Mouse (Mus musculus) olfactory bulb, adult 2 months (tissue): ENCODE results near the gene Olfr693.
"Not testable (repeated sequence)": the region's sequence is repeated elsewhere in the genome, so short reads cannot be mapped to it uniquely, and the experiment has no call there.

ENCODE experiments used
- CTCF ChIP-seq: fragments of 200-500 bp; IDR thresholded peaks from 2 replicates; pipeline ENCODE4 v1.5.1; 2012; ENCODE audit warnings: low read depth, mild to moderate bottlenecking, low read length, moderate library complexity; ENCODE audit not compliant: insufficient read depth
- POLR2A ChIP-seq: fragments of 200-500 bp; IDR thresholded peaks from 2 replicates; pipeline ENCODE4 v1.6.1; 2012; ENCODE audit warnings: mild to moderate bottlenecking, low read depth, low read length, moderate library complexity; ENCODE audit not compliant: insufficient read depth

DNA sequence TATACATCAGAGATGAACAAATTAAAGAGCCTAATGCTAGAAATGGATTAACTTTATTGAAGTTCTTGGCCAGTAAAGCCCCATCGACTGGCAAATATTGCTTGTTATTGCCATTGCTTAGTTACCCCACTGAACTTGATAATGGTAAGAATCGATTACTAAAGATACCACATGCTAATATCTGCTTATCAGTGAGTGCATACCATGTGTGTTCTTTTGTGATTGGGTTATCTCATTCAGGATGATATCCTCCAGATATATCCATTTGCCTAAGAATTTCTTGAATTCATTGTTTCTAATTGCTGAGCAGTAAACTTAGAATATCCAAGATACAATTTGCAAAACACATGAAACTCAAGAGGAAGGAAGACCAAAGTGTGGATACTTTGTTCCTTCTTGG, 45.3 kb upstream of the Olfr693 start:
- not testable (repeated sequence) for TF ChIP-seq CTCF, POLR2A
